Mouse (Mus musculus) stomach, postnatal 0 days (tissue): ENCODE data around the gene Hoxb3.

Source experiments
- CTCF ChIP-seq: IDR thresholded peaks from 2 replicates; pipeline ENCODE4 v1.5.1; 2016; ENCODE audit warnings: antibody characterized with exemption, low read depth, mild to moderate bottlenecking, moderate library complexity
- EP300 ChIP-seq: optimal IDR thresholded peaks from 2 replicates; pipeline ENCODE3; 2016; ENCODE audit warnings: antibody characterized with exemption

- no peak for TF ChIP-seq CTCF
- TF ChIP-seq EP300: no peak
Observed at GRCm38 (mm10) chr11:96306183-96306907, 16.8 kb upstream of the Hoxb3 start.
